Comparison of ENCODE assay signal across 19 mouse cellular contexts in genomic region chr14:40653558-40653957, GRCm38 (mm10).
"Had no signal": no experiment of that assay in that cellular context is flagged by ENCODE, and none has a peak within 500 bp of the region (broad histone marks: within the 10 kb centered on the region; RNA-seq: fewer than 3 reads in every experiment).

No protein-coding gene starts in this region.

- H3K4me1 ChIP-seq: megakaryocyte, embryonic 14.5 days; midbrain, embryonic 13.5 days; midbrain, embryonic 15.5 days; neural tube, embryonic 12.5 days; stomach, embryonic 15.5 days had no signal

- H3K4me3 ChIP-seq: megakaryocyte, embryonic 14.5 days; midbrain, embryonic 13.5 days; midbrain, embryonic 15.5 days; neural tube, embryonic 12.5 days; stomach, embryonic 15.5 days had no signal

- H3K9me3 ChIP-seq: megakaryocyte, embryonic 14.5 days; midbrain, embryonic 13.5 days; midbrain, embryonic 15.5 days; neural tube, embryonic 12.5 days; stomach, embryonic 15.5 days had no signal

- H3K36me3 ChIP-seq: midbrain, embryonic 13.5 days; midbrain, embryonic 15.5 days; neural tube, embryonic 12.5 days; stomach, embryonic 15.5 days had no signal

- DNase-seq: lung, adult 18-20 months; lung, embryonic 14.5 days; lung, postnatal 10 days; lung, postnatal 36 days; retina, postnatal 1 day; right cerebral cortex, adult 18-20 months; right cerebral cortex, postnatal 25 days; right cerebral cortex, postnatal 4 days; spleen, adult 18-20 months; thymus, adult 2 months; thymus, postnatal 25 days; thymus, postnatal 4 days had no signal

- H3K9ac ChIP-seq: lung, embryonic 14.5 days; midbrain, embryonic 13.5 days; midbrain, embryonic 15.5 days; neural tube, embryonic 12.5 days; stomach, embryonic 15.5 days had no signal

- H3K27ac ChIP-seq: macrophage; midbrain, embryonic 13.5 days; midbrain, embryonic 15.5 days; neural tube, embryonic 12.5 days; stomach, embryonic 15.5 days; stomach, postnatal 0 days had no signal
